Mouse (Mus musculus): ENCODE measurements at regions not wholly inside any gene's neighbourhood (a gene's known extent, or its start where the extent isn't known, plus 50 kb on each side); places are given as distances from the start of the nearest gene placed in this dataset.

- Histone ChIP-seq H3K9ac (ENCODE audit: insufficient read depth, low read depth, low read length, poor library complexity, severe bottlenecking) (no peak overlapping the region), H3K9me3 (ENCODE audit: control insufficient read depth, insufficient read depth, low read depth, low read length) (no peaks in the 10 kb centered on the region), H3K36me3 (ENCODE audit: control insufficient read depth, insufficient read depth, low read length, poor library complexity, severe bottlenecking) (no peaks in the 10 kb centered on the region), H3K4me1 (ENCODE audit: control insufficient read depth in 2 of 2, insufficient read depth in 2 of 2, low read length in 2 of 2, poor library complexity in 1 of 2) (no peaks in the 10 kb centered on the region), H3K4me3 (ENCODE audit: insufficient read depth in 1 of 2, low read depth in 1 of 2, low read length in 2 of 2, poor library complexity in 1 of 2, severe bottlenecking in 1 of 2) (no peak overlapping the region), H3K27ac (ENCODE audit: insufficient read depth, low read depth, low read length, poor library complexity, severe bottlenecking) (no peak overlapping the region)
- DNase-seq (ENCODE audit: low read depth, low spot score), result no peak
- in situ Hi-C loops (cut with MboI; ENCODE audit: low sequenced_read_pairs in 2 of 2, unreplicated experiment in 2 of 2), result no loop called here
- TF ChIP-seq MAFK (IDR thresholded peaks at IDR 0.05; ENCODE audit: insufficient read depth, low read depth, low read length) (no peak), ZNF384 (IDR thresholded peaks at IDR 0.05; ENCODE audit: low read depth, low read length) (no peak)
Measured at GRCm38 (mm10) chr15:87922091-87922490, 378.0 kb downstream of the Fam19a5 start.

- Histone ChIP-seq H3K4me1 (ENCODE audit: control insufficient read depth in 2 of 2, insufficient read depth in 2 of 2, low read length in 2 of 2, poor library complexity in 1 of 2) (no peaks in the 10 kb centered on the region), H3K9ac (ENCODE audit: insufficient read depth, low read depth, low read length, poor library complexity, severe bottlenecking) (no peak overlapping the region), H3K27ac (ENCODE audit: insufficient read depth, low read depth, low read length, poor library complexity, severe bottlenecking) (no peak overlapping the region), H3K36me3 (ENCODE audit: control insufficient read depth, insufficient read depth, low read length, poor library complexity, severe bottlenecking) (no peaks in the 10 kb centered on the region), H3K4me3 (ENCODE audit: insufficient read depth in 1 of 2, low read depth in 1 of 2, low read length in 2 of 2, poor library complexity in 1 of 2, severe bottlenecking in 1 of 2) (no peak overlapping the region), H3K9me3 (ENCODE audit: control insufficient read depth, insufficient read depth, low read depth, low read length) (no peaks in the 10 kb centered on the region)
- no peak for DNase-seq (ENCODE audit: low read depth, low spot score)
- in situ Hi-C loops (cut with MboI; ENCODE audit: low sequenced_read_pairs in 2 of 2, unreplicated experiment in 2 of 2), result no loop called here
- TF ChIP-seq ZC3H11A (IDR thresholded peaks at IDR 0.05; ENCODE audit: borderline replicate concordance, low read depth, low read length), result no peak
Measured at GRCm38 (mm10) chr15:87922781-87923446, 378.8 kb downstream of the Fam19a5 start.

GRCm38 (mm10) chr15:87923906-87924305 is 379.8 kb downstream of the Fam19a5 start:
- no peak overlapping the region for H3K9ac ChIP-seq (ENCODE audit: insufficient read depth, low read depth, low read length, poor library complexity, severe bottlenecking)
- H3K4me1 ChIP-seq (ENCODE audit: control insufficient read depth in 2 of 2, insufficient read depth in 2 of 2, low read length in 2 of 2, poor library complexity in 1 of 2), result no peaks in the 10 kb centered on the region
- no peaks in the 10 kb centered on the region for H3K9me3 ChIP-seq (ENCODE audit: control insufficient read depth, insufficient read depth, low read depth, low read length)
- no peak overlapping the region for H3K27ac ChIP-seq (ENCODE audit: insufficient read depth, low read depth, low read length, poor library complexity, severe bottlenecking)
- no peaks in the 10 kb centered on the region for H3K36me3 ChIP-seq (ENCODE audit: control insufficient read depth, insufficient read depth, low read length, poor library complexity, severe bottlenecking)
- in situ Hi-C loops (cut with MboI; ENCODE audit: low sequenced_read_pairs in 2 of 2, unreplicated experiment in 2 of 2), result no loop called here
- no peak for TF ChIP-seq ZNF384 (IDR thresholded peaks at IDR 0.05; ENCODE audit: low read depth, low read length)
- TF ChIP-seq CHD2 (IDR thresholded peaks at IDR 0.05; ENCODE audit: low read depth, low read length), result no peak
- no peak for TF ChIP-seq HCFC1 (IDR thresholded peaks at IDR 0.05; ENCODE audit: borderline replicate concordance, insufficient read depth, low read length)
- TF ChIP-seq MAFK (IDR thresholded peaks at IDR 0.05; ENCODE audit: insufficient read depth, low read depth, low read length), result no peak
- no peak for TF ChIP-seq ZC3H11A (IDR thresholded peaks at IDR 0.05; ENCODE audit: borderline replicate concordance, low read depth, low read length)
- peak; percentile 17 for DNase-seq (ENCODE audit: low read depth, low spot score)
- no peak overlapping the region for H3K4me3 ChIP-seq (ENCODE audit: insufficient read depth in 1 of 2, low read depth in 1 of 2, low read length in 2 of 2, poor library complexity in 1 of 2, severe bottlenecking in 1 of 2)

GRCm38 (mm10) chr15:87936041-87936440 is 391.9 kb downstream of the Fam19a5 start:
- TF ChIP-seq ZC3H11A (IDR thresholded peaks at IDR 0.05; ENCODE audit: borderline replicate concordance, low read depth, low read length) (no peak), MAFK (IDR thresholded peaks at IDR 0.05; ENCODE audit: insufficient read depth, low read depth, low read length) (no peak), CHD2 (IDR thresholded peaks at IDR 0.05; ENCODE audit: low read depth, low read length) (no peak), HCFC1 (IDR thresholded peaks at IDR 0.05; ENCODE audit: borderline replicate concordance, insufficient read depth, low read length) (no peak), ZNF384 (IDR thresholded peaks at IDR 0.05; ENCODE audit: low read depth, low read length) (no peak)
- Histone ChIP-seq H3K9ac (ENCODE audit: insufficient read depth, low read depth, low read length, poor library complexity, severe bottlenecking) (no peak overlapping the region), H3K36me3 (ENCODE audit: control insufficient read depth, insufficient read depth, low read length, poor library complexity, severe bottlenecking) (no peaks in the 10 kb centered on the region), H3K9me3 (ENCODE audit: control insufficient read depth, insufficient read depth, low read depth, low read length) (no peaks in the 10 kb centered on the region), H3K4me3 (ENCODE audit: insufficient read depth in 1 of 2, low read depth in 1 of 2, low read length in 2 of 2, poor library complexity in 1 of 2, severe bottlenecking in 1 of 2) (no peak overlapping the region), H3K4me1 (ENCODE audit: control insufficient read depth in 2 of 2, insufficient read depth in 2 of 2, low read length in 2 of 2, poor library complexity in 1 of 2) (no peaks in the 10 kb centered on the region), H3K27ac (ENCODE audit: insufficient read depth, low read depth, low read length, poor library complexity, severe bottlenecking) (no peak overlapping the region)
- in situ Hi-C loops (cut with MboI; ENCODE audit: low sequenced_read_pairs in 2 of 2, unreplicated experiment in 2 of 2), result no loop called here
- no peak for DNase-seq (ENCODE audit: low read depth, low spot score)

- peak; percentile 49 for DNase-seq (ENCODE audit: low read depth, low spot score)
- no peaks in the 10 kb centered on the region for H3K36me3 ChIP-seq (ENCODE audit: control insufficient read depth, insufficient read depth, low read length, poor library complexity, severe bottlenecking)
- TF ChIP-seq ZC3H11A (IDR thresholded peaks at IDR 0.05; ENCODE audit: borderline replicate concordance, low read depth, low read length), result no peak
- no peak for TF ChIP-seq MAFK (IDR thresholded peaks at IDR 0.05; ENCODE audit: insufficient read depth, low read depth, low read length)
- no peak for TF ChIP-seq CHD2 (IDR thresholded peaks at IDR 0.05; ENCODE audit: low read depth, low read length)
- no peak for TF ChIP-seq HCFC1 (IDR thresholded peaks at IDR 0.05; ENCODE audit: borderline replicate concordance, insufficient read depth, low read length)
- TF ChIP-seq ZNF384 (IDR thresholded peaks at IDR 0.05; ENCODE audit: low read depth, low read length), result no peak
- H3K4me3 ChIP-seq (ENCODE audit: insufficient read depth in 1 of 2, low read depth in 1 of 2, low read length in 2 of 2, poor library complexity in 1 of 2, severe bottlenecking in 1 of 2), result no peak overlapping the region
- no peak overlapping the region for H3K9ac ChIP-seq (ENCODE audit: insufficient read depth, low read depth, low read length, poor library complexity, severe bottlenecking)
- no peaks in the 10 kb centered on the region for H3K4me1 ChIP-seq (ENCODE audit: control insufficient read depth in 2 of 2, insufficient read depth in 2 of 2, low read length in 2 of 2, poor library complexity in 1 of 2)
- no peaks in the 10 kb centered on the region for H3K9me3 ChIP-seq (ENCODE audit: control insufficient read depth, insufficient read depth, low read depth, low read length)
- in situ Hi-C loops (cut with MboI; ENCODE audit: low sequenced_read_pairs in 2 of 2, unreplicated experiment in 2 of 2), result no loop called here
- H3K27ac ChIP-seq (ENCODE audit: insufficient read depth, low read depth, low read length, poor library complexity, severe bottlenecking), result no peak overlapping the region
Measured at GRCm38 (mm10) chr15:87940837-87941236, 396.7 kb downstream of the Fam19a5 start.

All from ES-E14 (cell line).